Mouse (Mus musculus) neural tube, embryonic 13.5 days (tissue): ENCODE measurements around the gene Ptprf. TPM values are rescaled to one million over a fixed set of nuclear protein-coding genes. Genes with fewer than 3 reads are reported as not detected.

Experiments
- ATAC-seq: fragments of 200-750 bp; cut with Nextera tagmentation; 2 replicates; pipeline ENCODE4 v1.8.0; 2017; ENCODE audit warnings: low read depth, mild to moderate bottlenecking, moderate TSS enrichment, moderate library complexity
- H3K27ac ChIP-seq: fragments of 300-500 bp; sonication (generic); replicated peaks from 2 replicates; pipeline ENCODE4 v1.5.1; 2015; ENCODE audit warnings: moderate library complexity, mild to moderate bottlenecking, inconsistent platforms
- H3K27me3 ChIP-seq: fragments of 300-500 bp; sonication (generic); 2 replicates; pipeline ENCODE4 v1.6.1; 2015; ENCODE audit warnings: mild to moderate bottlenecking, inconsistent platforms
- H3K36me3 ChIP-seq: fragments of 300-500 bp; sonication (generic); 2 replicates; pipeline ENCODE4 v1.6.1; 2015; ENCODE audit warnings: mild to moderate bottlenecking, inconsistent platforms
- H3K4me1 ChIP-seq: fragments of 300-500 bp; sonication (generic); replicated peaks from 2 replicates; pipeline ENCODE4 v1.6.1; 2015; ENCODE audit warnings: inconsistent platforms
- H3K4me2 ChIP-seq: fragments of 300-500 bp; sonication (generic); 2 replicates; pipeline ENCODE4 v1.6.1; 2015; ENCODE audit warnings: inconsistent platforms, mild to moderate bottlenecking, moderate library complexity
- H3K4me3 ChIP-seq: fragments of 300-500 bp; sonication (generic); 2 replicates; pipeline ENCODE4 v1.5.1; 2015; ENCODE audit warnings: mild to moderate bottlenecking, inconsistent platforms
- H3K9ac ChIP-seq: fragments of 300-500 bp; sonication (generic); 2 replicates; pipeline ENCODE4 v1.6.1; 2015; ENCODE audit warnings: moderate library complexity, mild to moderate bottlenecking, inconsistent platforms
- H3K9me3 ChIP-seq: fragments of 300-500 bp; sonication (generic); 2 replicates; pipeline ENCODE4 v1.6.1; 2016; ENCODE audit warnings: inconsistent platforms
- WGBS: fragments of 180-500 bp; shearing (Covaris S2); methylation state at CpG from one replicate; pipeline ENCODE4 v1.1.7; 2015; 5-methylcytosine and 5-hydroxymethylcytosine counted together
- polyA plus RNA-seq: library from polyadenylated mRNA; unstranded; fragments of >200 nt; fragmentation: Nextera tagmentation; extraction: Ambion mirVana; gene quantifications from 2 replicates; pipeline ENCODE4 v1.2.1, GENCODE M21; 2015

Ptprf gene
- polyA plus RNA-seq, 1 experiment from 2014 or later, result 81.1 TPM

GRCm38 (mm10) chr4:118269999-118270398 is 21.2 kb downstream of the Ptprf start:
- WGBS, result 73% methylated on average over 6 of the region's 6 CpGs
- no peak for ATAC-seq
- H3K36me3 ChIP-seq, result peaks cover 56% of the 10 kb centered on the region

GRCm38 (mm10) chr4:118268429-118269212 is 22.6 kb downstream of the Ptprf start:
- WGBS, result 76% methylated on average over 14 of the region's 14 CpGs
- no peak for ATAC-seq
- H3K27ac ChIP-seq, result 0 out of 2 replicates have a peak overlapping the region, but pooled peaks have one; percentile 5
- no peak overlapping the region for H3K9ac ChIP-seq
- H3K4me3 ChIP-seq, result no peak overlapping the region
- H3K27me3 ChIP-seq, result no peaks in the 10 kb centered on the region
- H3K36me3 ChIP-seq, result peaks cover 67% of the 10 kb centered on the region
- H3K4me1 ChIP-seq, result peaks cover 67% of the 10 kb centered on the region
- H3K4me2 ChIP-seq, result no peak overlapping the region
- H3K9me3 ChIP-seq, result no peaks in the 10 kb centered on the region

More at GRCm38 (mm10) chr4:118269999-118270398, 21.2 kb downstream of the Ptprf start:
- Histone ChIP-seq H3K4me2 (no peak overlapping the region), H3K9me3 (no peaks in the 10 kb centered on the region), H3K9ac (no peak overlapping the region), H3K4me1 (peaks cover 75% of the 10 kb centered on the region), H3K27ac (no peak overlapping the region), H3K4me3 (no peak overlapping the region), H3K27me3 (no peaks in the 10 kb centered on the region)

- H3K9ac ChIP-seq, result peak overlapping the region; percentile 31; the same call in 1 of the 2 replicates
Observed at GRCm38 (mm10) chr4:118265557-118265956, 25.6 kb downstream of the Ptprf start.

DNA sequence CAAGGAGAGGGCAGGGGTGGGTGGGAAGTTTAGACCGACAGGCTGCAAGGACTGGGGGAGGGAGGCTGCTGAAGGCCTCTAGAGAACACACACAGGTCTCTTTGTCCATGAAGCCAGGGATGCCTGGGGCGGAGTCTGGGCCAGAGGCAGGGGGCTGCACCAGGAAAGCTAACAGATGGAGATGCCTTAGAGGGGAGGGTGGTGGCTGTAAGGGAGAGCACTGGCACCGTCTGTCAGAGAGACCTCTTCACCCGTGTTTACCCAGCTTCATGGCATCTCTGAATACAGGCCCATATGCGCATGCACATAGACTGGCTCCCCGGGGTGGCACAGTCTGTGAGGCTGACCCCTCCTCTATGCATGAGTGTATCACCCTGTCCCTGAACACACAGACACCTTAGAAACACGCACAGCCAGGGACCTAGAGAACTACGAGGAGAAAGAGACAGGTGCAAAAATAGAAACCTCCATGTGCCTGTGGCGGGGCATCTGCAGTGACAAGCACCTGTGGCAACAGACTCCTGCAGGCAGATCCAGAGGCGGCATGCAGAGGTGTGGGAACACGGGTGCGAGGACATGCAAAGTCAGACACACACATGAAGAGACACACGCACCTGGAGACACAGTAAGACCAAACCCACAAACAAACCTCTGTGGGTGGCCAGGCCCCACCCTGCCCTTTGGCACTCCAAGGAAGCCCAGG is 29.3 kb downstream of the Ptprf start:
- H3K36me3 ChIP-seq, result peaks cover 21% of the 10 kb centered on the region
- H3K4me3 ChIP-seq, result peak overlapping the region; percentile 47; the same call in 1 of the 2 replicates
- peak; percentile 23 for ATAC-seq
- H3K9me3 ChIP-seq, result no peaks in the 10 kb centered on the region
- H3K4me1 ChIP-seq, result peaks cover 91% of the 10 kb centered on the region
- peak overlapping the region; percentile 82 for H3K27ac ChIP-seq
- peak overlapping the region; percentile 82 for H3K4me2 ChIP-seq
- 39% methylated on average over 13 of the region's 13 CpGs for WGBS
- H3K27me3 ChIP-seq, result no peaks in the 10 kb centered on the region
- peak overlapping the region; percentile 72; the same call in 1 of the 2 replicates for H3K9ac ChIP-seq

More at GRCm38 (mm10) chr4:118265557-118265956, 25.6 kb downstream of the Ptprf start:
- ATAC-seq, result peak; percentile 10; the same call in 1 of the 2 replicates
- Histone ChIP-seq H3K4me2 (peak overlapping the region; percentile 34), H3K36me3 (peaks cover 46% of the 10 kb centered on the region), H3K27me3 (no peaks in the 10 kb centered on the region), H3K4me1 (peaks cover 76% of the 10 kb centered on the region), H3K4me3 (no peak overlapping the region), H3K9me3 (no peaks in the 10 kb centered on the region), H3K27ac (peak overlapping the region; percentile 91)
- 16% methylated on average over 15 of the region's 15 CpGs for WGBS

- Histone ChIP-seq H3K4me1 (peaks cover 91% of the 10 kb centered on the region), H3K9me3 (no peaks in the 10 kb centered on the region), H3K27me3 (no peaks in the 10 kb centered on the region), H3K9ac (peak overlapping the region; percentile 72), H3K27ac (peak overlapping the region; percentile 82), H3K4me3 (peak overlapping the region; percentile 47), H3K36me3 (peaks cover 26% of the 10 kb centered on the region), H3K4me2 (peak overlapping the region; percentile 82)
- ATAC-seq, result peak; percentile 13; the same call in 1 of the 2 replicates
- WGBS, result 25% methylated on average over 5 of the region's 5 CpGs
Observed at GRCm38 (mm10) chr4:118261291-118261690, 29.9 kb downstream of the Ptprf start.

- peak overlapping the region; percentile 82 for H3K4me2 ChIP-seq
- H3K4me1 ChIP-seq, result peaks cover 91% of the 10 kb centered on the region
- H3K36me3 ChIP-seq, result peaks cover 31% of the 10 kb centered on the region
- H3K9ac ChIP-seq, result peak overlapping the region; percentile 72
- H3K9me3 ChIP-seq, result no peaks in the 10 kb centered on the region
- peak overlapping the region; percentile 82 for H3K27ac ChIP-seq
- no peaks in the 10 kb centered on the region for H3K27me3 ChIP-seq
- H3K4me3 ChIP-seq, result peak overlapping the region; percentile 47
- WGBS, result under 1% methylated on average over 39 of the region's 39 CpGs
- ATAC-seq, result peak; percentile 53
Observed at GRCm38 (mm10) chr4:118260551-118261267, 30.5 kb downstream of the Ptprf start.

GRCm38 (mm10) chr4:118259782-118260463 is 31.3 kb downstream of the Ptprf start:
- Histone ChIP-seq H3K27me3 (no peaks in the 10 kb centered on the region), H3K9me3 (no peaks in the 10 kb centered on the region), H3K4me3 (peak overlapping the region; percentile 47; the same call in 1 of the 2 replicates), H3K4me1 (peaks cover 86% of the 10 kb centered on the region), H3K36me3 (peaks cover 39% of the 10 kb centered on the region), H3K4me2 (peak overlapping the region; percentile 82), H3K9ac (no peak overlapping the region), H3K27ac (peak overlapping the region; percentile 82)
- no peak for ATAC-seq
- WGBS, result 51% methylated on average over 8 of the region's 8 CpGs

DNA sequence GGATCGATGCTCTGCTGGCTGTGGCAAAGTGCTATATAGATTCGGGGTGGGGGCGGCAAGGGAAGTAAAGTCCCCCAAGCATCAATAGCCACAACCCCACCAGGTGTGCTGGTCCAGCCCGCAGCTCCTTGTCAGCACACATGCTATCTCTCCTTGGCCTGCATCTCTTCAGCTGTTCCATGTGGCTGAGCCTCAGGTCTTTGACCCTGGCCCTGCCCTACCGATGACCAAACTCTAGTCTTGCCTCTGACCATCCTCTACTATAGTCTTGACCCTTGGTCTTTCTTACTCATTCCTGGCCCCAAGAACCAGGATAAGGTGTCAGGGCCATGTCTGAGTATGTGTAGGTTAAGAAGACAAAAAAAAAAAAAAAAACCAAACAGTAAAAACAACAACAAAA is 33.2 kb downstream of the Ptprf start:
- no peaks in the 10 kb centered on the region for H3K9me3 ChIP-seq
- H3K27ac ChIP-seq, result 0 out of 2 replicates have a peak overlapping the region, but pooled peaks have one; percentile 75
- 93% methylated on average over 5 of the region's 5 CpGs for WGBS
- H3K9ac ChIP-seq, result no peak overlapping the region
- ATAC-seq, result no peak
- no peaks in the 10 kb centered on the region for H3K27me3 ChIP-seq
- no peak overlapping the region for H3K4me2 ChIP-seq
- H3K36me3 ChIP-seq, result peaks cover 43% of the 10 kb centered on the region
- H3K4me3 ChIP-seq, result no peak overlapping the region
- H3K4me1 ChIP-seq, result peaks cover 75% of the 10 kb centered on the region

- H3K27me3 ChIP-seq, result no peaks in the 10 kb centered on the region
- H3K4me2 ChIP-seq, result no peak overlapping the region
- H3K4me1 ChIP-seq, result peaks cover 70% of the 10 kb centered on the region
- H3K27ac ChIP-seq, result peak overlapping the region; percentile 75
- H3K36me3 ChIP-seq, result peaks cover 43% of the 10 kb centered on the region
- no peak overlapping the region for H3K4me3 ChIP-seq
- no peak for ATAC-seq
- H3K9me3 ChIP-seq, result no peaks in the 10 kb centered on the region
- WGBS, result 83% methylated on average over 10 of the region's 10 CpGs
- no peak overlapping the region; the same call in 1 of the 2 replicates for H3K9ac ChIP-seq
Observed at GRCm38 (mm10) chr4:118257416-118257815, 33.8 kb downstream of the Ptprf start.

GRCm38 (mm10) chr4:118256217-118256616 is 35.0 kb downstream of the Ptprf start:
- peak; percentile 49 for ATAC-seq
- H3K9ac ChIP-seq, result peak overlapping the region; percentile 38; the same call in 1 of the 2 replicates
- H3K27me3 ChIP-seq, result no peaks in the 10 kb centered on the region

GRCm38 (mm10) chr4:118254953-118255352 is 36.3 kb downstream of the Ptprf start:
- H3K27me3 ChIP-seq, result no peaks in the 10 kb centered on the region
- ATAC-seq, result no peak
- peaks cover 67% of the 10 kb centered on the region for H3K36me3 ChIP-seq
- H3K9ac ChIP-seq, result no peak overlapping the region
- no peaks in the 10 kb centered on the region for H3K9me3 ChIP-seq
- H3K4me3 ChIP-seq, result no peak overlapping the region
- peaks cover 49% of the 10 kb centered on the region for H3K4me1 ChIP-seq
- WGBS, result 90% methylated on average over 5 of the region's 5 CpGs
- no peak overlapping the region for H3K4me2 ChIP-seq
- H3K27ac ChIP-seq, result no peak overlapping the region

More at GRCm38 (mm10) chr4:118256217-118256616, 35.0 kb downstream of the Ptprf start:
- Histone ChIP-seq H3K4me3 (no peak overlapping the region), H3K9me3 (no peaks in the 10 kb centered on the region), H3K4me1 (peaks cover 58% of the 10 kb centered on the region), H3K27ac (peak overlapping the region; percentile 75), H3K36me3 (peaks cover 54% of the 10 kb centered on the region), H3K4me2 (no peak overlapping the region)
- 31% methylated on average over 12 of the region's 12 CpGs for WGBS
